Mouse (Mus musculus) adipocyte (in vitro differentiated cells): Measurements from ENCODE around the gene Lhpp.

Experiments used
- DNase-seq: peaks from one replicate; pipeline ENCODE4 v3.0.0-alpha.2; 2016; ENCODE audit warnings: low spot score

Gene Lhpp

GRCm38 (mm10) chr7:132599071-132599975 lies 11.1 kb upstream of the Lhpp start, which contains the start of gene Nkx1-2:
Gene Nkx1-2 (minus strand): TSS chr7:132599637.
- DNase-seq = no peak

GRCm38 (mm10) chr7:132600026-132600425 lies 10.4 kb upstream of the Lhpp start:
- no peak for DNase-seq

GRCm38 (mm10) chr7:132600926-132601325 lies 9.5 kb upstream of the Lhpp start:
- no peak for DNase-seq

DNA sequence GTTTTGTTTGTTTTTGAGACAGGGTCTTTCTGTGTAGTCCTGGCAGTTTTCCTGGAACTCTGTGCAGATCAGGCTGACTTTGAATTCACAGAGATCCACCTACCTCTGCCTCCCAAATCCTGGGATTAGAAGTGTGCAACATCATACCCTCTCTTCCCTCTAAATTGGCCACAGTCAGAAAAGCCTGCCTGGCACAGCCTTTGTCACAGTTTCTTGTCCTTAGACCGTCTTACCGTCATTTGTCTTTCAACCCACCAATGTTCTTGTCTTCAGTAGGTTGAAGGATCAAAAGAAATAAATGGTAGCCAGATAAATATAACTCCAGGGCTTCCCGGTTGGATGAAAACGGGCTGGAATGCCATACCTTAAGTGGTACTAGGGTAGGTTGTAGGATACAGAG lies 5.7 kb upstream of the Lhpp start:
- no peak for DNase-seq

- DNase-seq = peak; percentile 13
These were observed 4.7 kb upstream of the Lhpp start for GRCm38 (mm10) chr7:132605689-132606088.

DNA sequence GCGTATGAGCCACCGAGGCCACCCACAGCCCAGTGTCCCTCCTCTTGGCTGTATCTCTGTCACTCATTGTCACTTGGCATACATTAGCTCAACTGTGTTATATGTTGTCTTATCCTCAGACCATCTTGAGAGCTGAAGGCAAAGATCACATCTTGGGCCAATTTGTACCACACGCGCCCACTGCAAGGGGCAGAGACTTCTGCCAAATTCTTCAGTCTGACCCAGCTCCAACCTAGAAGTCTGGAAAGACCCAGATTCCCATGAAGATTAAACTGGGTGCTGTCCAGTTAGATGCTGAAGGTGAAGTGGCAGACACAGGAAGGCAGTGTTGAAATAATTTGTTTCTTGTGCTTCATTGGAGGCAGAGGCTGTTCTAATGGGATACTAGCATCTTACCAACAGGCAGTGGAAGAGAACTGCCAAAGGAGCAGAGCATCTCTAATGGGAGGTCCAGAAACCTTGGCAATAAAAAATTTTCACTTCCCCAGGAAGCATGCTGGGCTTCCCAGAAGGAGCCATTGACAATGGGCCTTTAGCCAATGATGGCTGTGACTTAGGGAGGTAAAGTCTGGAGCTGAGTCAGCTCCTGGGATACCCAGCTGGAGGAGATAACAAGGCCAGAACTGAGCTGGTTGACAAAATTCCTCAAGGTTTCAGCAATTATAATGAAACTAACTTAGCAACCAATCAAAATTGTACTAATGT lies 2.0 kb upstream of the Lhpp start:
- no peak for DNase-seq

- no peak for DNase-seq
These were observed 1.1 kb downstream of the Lhpp start for GRCm38 (mm10) chr7:132611530-132611929.

DNA sequence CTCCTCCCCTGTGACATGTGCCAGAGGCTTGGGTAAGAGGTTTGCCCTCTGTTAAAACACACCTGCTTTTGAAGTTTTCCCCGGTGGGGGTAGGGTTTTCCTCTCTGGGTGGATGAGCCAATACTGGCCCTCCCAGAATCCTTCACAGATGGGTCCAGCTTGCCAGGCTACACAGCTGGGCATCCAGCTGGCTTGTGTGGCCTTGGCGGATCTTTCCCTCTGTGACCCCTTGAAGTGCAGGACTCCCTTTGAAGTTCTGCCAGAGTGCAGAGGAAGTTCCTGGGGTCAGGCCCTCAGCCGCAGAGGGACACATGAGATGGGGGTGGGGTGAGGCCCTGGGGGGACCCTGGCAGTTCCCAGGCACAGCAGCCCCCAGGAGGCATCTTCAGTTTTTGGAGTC lies 4.9 kb downstream of the Lhpp start:
- no peak for DNase-seq

GRCm38 (mm10) chr7:132616391-132616790 lies 6.0 kb downstream of the Lhpp start:
- DNase-seq = no peak

DNA sequence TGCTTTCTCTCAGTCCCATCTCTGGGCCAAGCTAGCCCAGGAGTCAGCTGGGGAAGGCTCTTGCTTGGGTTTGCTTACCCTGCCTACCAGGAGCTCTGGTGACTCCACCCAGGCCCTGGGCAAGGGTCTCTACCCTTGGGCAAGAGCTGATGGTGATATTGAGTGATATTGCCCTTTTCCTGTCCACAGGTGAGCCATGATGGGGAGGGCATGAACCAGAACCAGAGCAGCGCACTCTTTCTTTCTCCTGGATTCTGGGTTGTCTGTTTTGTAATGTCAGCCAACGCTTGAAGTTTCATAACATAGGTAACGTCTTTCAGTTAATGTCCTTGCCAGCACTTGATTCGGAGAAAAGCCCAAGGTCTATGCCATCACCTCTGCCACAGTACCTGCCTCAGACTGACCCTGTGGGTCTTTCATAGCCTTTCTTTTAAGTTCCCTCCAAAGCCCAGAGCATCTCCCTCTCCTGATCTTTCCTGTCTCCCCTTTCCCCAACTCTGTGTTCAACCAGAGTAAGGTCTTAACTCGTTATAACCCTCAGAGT lies 6.7 kb downstream of the Lhpp start:
- DNase-seq = no peak

- no peak for DNase-seq
These were observed 9.1 kb downstream of the Lhpp start for GRCm38 (mm10) chr7:132619549-132619948.

GRCm38 (mm10) chr7:132619975-132620918 lies 9.8 kb downstream of the Lhpp start:
- no peak for DNase-seq

GRCm38 (mm10) chr7:132624161-132624560 lies 13.7 kb downstream of the Lhpp start:
- DNase-seq = no peak

DNA sequence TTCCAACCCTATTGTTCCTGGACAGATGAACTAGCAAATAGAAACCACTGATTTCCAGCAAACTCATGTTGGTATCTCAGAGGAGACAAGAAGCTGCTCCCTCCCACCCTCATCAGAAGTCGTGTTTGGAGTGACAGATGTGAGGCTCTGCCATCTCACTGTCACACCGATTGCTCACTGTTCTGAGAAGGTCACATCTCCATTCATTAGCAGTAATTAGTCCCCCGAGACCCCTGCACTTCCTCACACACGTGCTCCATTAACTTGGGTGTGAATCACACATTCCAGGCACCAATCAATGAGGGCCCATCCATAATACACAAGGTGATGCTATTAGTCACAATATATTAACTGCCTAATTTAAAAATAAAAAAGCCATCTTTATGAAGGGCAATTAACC lies 15.7 kb downstream of the Lhpp start:
- DNase-seq = no peak

DNA sequence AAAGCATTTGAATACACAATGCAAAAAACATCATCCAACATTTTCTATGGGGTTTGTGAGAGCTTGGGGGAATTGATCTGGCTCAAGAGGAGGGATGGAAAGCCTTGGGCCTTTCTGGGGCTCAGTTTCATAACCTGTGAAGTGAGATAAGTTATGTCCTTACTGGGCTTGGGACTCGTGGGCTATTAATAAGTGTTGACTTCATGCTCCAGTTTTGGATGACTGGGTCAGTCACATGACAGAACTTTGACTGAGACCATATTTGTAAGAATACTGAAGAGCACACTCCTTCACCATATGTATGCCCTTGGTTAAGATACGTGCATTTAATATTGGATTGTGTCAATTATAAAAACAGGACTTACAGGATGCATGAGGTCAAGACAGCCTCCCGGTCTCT lies 17.0 kb downstream of the Lhpp start:
- no peak for DNase-seq

DNA sequence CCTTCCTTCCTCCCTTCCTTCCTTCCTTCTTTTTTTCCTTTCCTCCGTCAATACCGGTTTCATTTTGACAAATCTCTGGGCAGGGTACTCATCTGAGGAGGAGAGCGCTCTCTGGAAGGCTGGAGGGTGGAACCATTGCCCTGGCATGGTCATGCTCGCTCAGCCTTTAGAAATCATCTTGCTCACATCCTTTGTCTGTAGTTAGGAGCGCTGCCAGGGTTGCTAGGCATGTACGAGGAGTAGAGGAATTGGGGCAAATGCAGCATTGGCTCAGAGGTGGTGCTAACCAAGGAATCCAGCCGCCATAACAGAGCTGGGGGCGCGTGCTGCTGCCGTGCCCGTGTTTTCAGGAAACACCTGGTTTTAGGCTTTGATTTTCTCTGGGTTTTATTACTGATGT lies 20.9 kb downstream of the Lhpp start:
- DNase-seq = no peak

DNA sequence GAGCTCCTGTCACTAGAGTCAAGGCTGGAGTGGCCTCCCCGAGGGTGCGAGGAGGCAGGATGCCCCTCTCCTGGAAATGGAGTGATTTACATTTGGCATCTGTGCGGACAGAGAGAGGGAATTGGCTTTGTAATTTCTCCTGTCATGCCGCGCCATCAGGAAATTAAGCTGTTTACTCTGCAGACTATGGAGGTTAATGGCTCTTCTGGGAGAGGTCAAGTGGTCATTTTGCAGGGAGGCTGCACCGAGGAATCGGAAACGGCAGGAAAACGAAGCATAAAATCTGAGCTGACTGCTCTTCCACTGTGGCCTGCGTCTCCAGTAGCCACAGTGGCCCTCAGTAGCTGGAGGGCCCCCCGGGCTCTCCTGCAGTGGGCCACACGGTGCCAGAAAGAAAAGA lies 26.9 kb downstream of the Lhpp start:
- DNase-seq = no peak

DNA sequence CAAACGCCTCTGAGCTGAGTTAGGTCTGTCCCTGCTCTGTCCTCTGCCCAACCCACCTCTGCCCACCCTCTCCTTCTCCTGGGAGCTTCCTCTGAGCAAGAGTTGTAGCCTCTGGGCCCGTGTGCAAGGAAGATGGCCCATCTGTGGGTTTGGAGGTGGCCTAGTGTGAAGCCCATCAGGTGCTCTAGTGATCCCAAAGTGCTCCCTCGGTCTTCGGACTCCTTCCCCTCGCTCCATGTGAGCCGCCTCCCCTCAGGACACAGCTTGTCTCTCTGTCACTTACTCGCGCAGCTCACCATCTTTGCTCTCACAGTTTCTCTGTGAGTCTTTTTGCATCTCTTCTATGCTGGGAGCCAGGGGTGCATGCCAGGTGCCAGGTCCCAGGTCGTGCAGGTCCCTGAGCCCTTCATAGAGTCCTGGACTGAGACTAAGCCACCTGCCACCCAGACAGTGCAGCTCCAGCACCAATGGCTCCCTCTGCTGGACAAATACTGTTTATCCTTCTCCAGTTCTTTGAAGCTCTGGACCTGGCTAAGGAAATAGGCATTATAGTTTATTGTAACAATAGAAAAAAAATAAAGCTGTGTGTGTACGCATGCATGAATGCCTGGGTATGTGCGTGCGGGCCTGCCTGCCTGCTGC lies 28.1 kb downstream of the Lhpp start:
- peak; percentile 60 for DNase-seq

- no peak for DNase-seq
These were observed 30.5 kb downstream of the Lhpp start for GRCm38 (mm10) chr7:132640946-132641345.

GRCm38 (mm10) chr7:132641606-132642005 lies 31.2 kb downstream of the Lhpp start:
- DNase-seq = no peak

GRCm38 (mm10) chr7:132644605-132645279 lies 34.3 kb downstream of the Lhpp start:
- DNase-seq = no peak
